Mouse (Mus musculus): ENCODE measurements around the gene Smyd3.

DNA sequence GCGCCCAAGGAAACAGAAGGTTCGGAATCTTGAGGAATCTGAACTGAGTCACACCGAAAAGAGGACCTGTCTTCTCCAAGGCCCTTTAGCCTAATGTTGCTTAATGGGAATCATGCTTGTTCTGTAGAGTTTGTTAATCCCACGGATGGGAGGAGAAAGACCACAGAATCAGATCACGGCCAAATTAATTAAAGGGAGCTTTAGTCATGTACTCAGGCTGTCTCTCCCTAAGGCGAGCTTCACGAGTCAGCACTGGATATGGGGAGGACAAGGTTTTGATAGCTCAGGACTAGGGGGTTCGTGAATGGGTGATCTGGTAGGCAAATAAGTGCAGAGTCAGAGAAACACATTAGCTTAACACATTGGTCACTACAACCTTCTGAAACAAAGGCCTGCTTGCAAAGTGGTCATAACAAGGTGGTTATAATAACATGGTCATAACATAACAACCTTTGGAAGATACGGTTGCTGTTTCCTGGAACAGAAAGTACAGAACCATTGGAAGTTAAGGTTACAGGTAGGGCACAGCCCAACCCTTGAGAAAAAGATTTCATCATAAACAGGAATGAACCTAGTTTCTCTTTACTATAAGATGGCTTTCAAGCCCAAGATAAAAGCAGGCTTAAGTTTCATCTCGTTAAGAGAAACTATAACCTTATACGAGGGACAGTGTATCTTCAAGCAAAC lies 261.9 kb downstream of the Smyd3 start:
- TF ChIP-seq CTCF (IDR thresholded peaks at IDR 0.05; ENCODE audit: borderline replicate concordance, extremely low read depth, insufficient read depth, insufficient read length) (no peak), POLR2A (IDR thresholded peaks at IDR 0.05; ENCODE audit: borderline replicate concordance, extremely low read depth, insufficient read depth, insufficient read length, poor library complexity, severe bottlenecking) (no peak)
